Mouse (Mus musculus) spleen, adult 2 months (tissue): ENCODE measurements around the gene Atf4.

ENCODE experiments used
- CTCF ChIP-seq: fragments of 200-500 bp; IDR thresholded peaks from 2 replicates; pipeline ENCODE4 v1.5.1; 2011; ENCODE audit warnings: mild to moderate bottlenecking, inconsistent platforms; ENCODE audit not compliant: insufficient read depth, insufficient read length, insufficient replicate concordance; ENCODE audit errors: extremely low read depth
- POLR2A ChIP-seq: fragments of 200-500 bp; IDR thresholded peaks from 2 replicates; pipeline ENCODE4 v1.6.1; 2011; ENCODE audit warnings: low read depth, low read length, inconsistent platforms

GRCm38 (mm10) chr15:80215716-80216479 lies 39.1 kb upstream of the Atf4 start:
- TF ChIP-seq CTCF (peak; percentile 53; the same call in 1 of the 2 replicates), POLR2A (no peak)
